ENCODE assay signal across 8 mouse cellular contexts in genomic region chr10:61838769-61839168, GRCm38 (mm10). TPM values are rescaled to one million over a fixed set of nuclear protein-coding genes. Genes with fewer than 3 reads are reported as not detected.
DNase-seq lines count a peak whose midpoint lies in the region; ATAC-seq lines count a peak whose summit lies in the region.

No protein-coding gene starts in this region.

- H3K4me3 ChIP-seq in hindbrain, embryonic 10.5 days = no peak overlapping the region
- H3K4me3 ChIP-seq in hindbrain, embryonic 13.5 days = no peak overlapping the region
- no peak overlapping the region for H3K4me3 ChIP-seq in midbrain, embryonic 10.5 days
- no peak overlapping the region for H3K4me3 ChIP-seq in stomach, embryonic 16.5 days (replicated peaks; ENCODE audit: low read length)

- H3K4me1 ChIP-seq in hindbrain, embryonic 10.5 days (replicated peaks) = peaks cover 6% of the 10 kb centered on the region; the same call in 1 of the 2 replicates
- H3K4me1 ChIP-seq in hindbrain, embryonic 13.5 days (replicated peaks) = 0 out of 2 replicates have a peak, but pooled peaks cover 10% of the 10 kb centered on the region
- H3K4me1 ChIP-seq in midbrain, embryonic 10.5 days = peaks cover 12% of the 10 kb centered on the region
- no peaks in the 10 kb centered on the region for H3K4me1 ChIP-seq in stomach, embryonic 16.5 days (ENCODE audit: control insufficient read depth, insufficient read depth, low read length)

- no peaks in the 10 kb centered on the region for H3K36me3 ChIP-seq in hindbrain, embryonic 10.5 days
- H3K36me3 ChIP-seq in hindbrain, embryonic 13.5 days = no peaks in the 10 kb centered on the region
- H3K36me3 ChIP-seq in midbrain, embryonic 10.5 days = no peaks in the 10 kb centered on the region
- no peaks in the 10 kb centered on the region for H3K36me3 ChIP-seq in stomach, embryonic 16.5 days (ENCODE audit: control insufficient read depth, insufficient read depth, low read length)

- no peak overlapping the region for H3K9ac ChIP-seq in hindbrain, embryonic 13.5 days
- no peak overlapping the region for H3K9ac ChIP-seq in stomach, embryonic 16.5 days (ENCODE audit: low read length)

- DNase-seq in hindbrain, embryonic 10.5 days (ENCODE audit: low spot score) = peak; percentile 74
- peak; percentile 65 for DNase-seq in adipocyte (ENCODE audit: low spot score)
- DNase-seq in embryo, embryonic 10.5 days (ENCODE audit: low spot score) = peak; percentile 94
- DNase-seq in heart, postnatal 36 days = peak; percentile 45
- peak; percentile 61 to 65 for DNase-seq in layer of hippocampus, postnatal 10 days (ENCODE audit: low spot score in 2 of 2)
- DNase-seq in midbrain, embryonic 10.5 days (ENCODE audit: low spot score) = peak; percentile 72

- intact Hi-C loops in heart, postnatal 36 days (cut with DNase I) = loop anchor here (1.0 to 5.0 kb wide), 3 partner anchors 142 to 344 kb away; no protein-coding TSS in a partner anchor

- H3K4me2 ChIP-seq in hindbrain, embryonic 13.5 days = no peak overlapping the region
- H3K4me2 ChIP-seq in stomach, embryonic 16.5 days (ENCODE audit: low read depth, low read length) = no peak overlapping the region

- 4% methylated on average over 6 of the region's 6 CpGs for WGBS in hindbrain, embryonic 10.5 days
- WGBS in hindbrain, embryonic 13.5 days = 3% methylated on average over 6 of the region's 6 CpGs
- 2% methylated on average over 6 of the region's 6 CpGs for WGBS in midbrain, embryonic 10.5 days
- WGBS in stomach, embryonic 16.5 days = under 1% methylated on average over 6 of the region's 6 CpGs

- H3K27ac ChIP-seq in hindbrain, embryonic 10.5 days = peak overlapping the region; percentile 59; the same call in 1 of the 2 replicates
- H3K27ac ChIP-seq in hindbrain, embryonic 13.5 days = no peak overlapping the region
- H3K27ac ChIP-seq in midbrain, embryonic 10.5 days (replicated peaks) = peak overlapping the region; percentile 52
- no peak overlapping the region for H3K27ac ChIP-seq in stomach, embryonic 16.5 days (ENCODE audit: low read length)

- H3K9me3 ChIP-seq in hindbrain, embryonic 10.5 days = no peaks in the 10 kb centered on the region
- no peaks in the 10 kb centered on the region for H3K9me3 ChIP-seq in hindbrain, embryonic 13.5 days
- no peaks in the 10 kb centered on the region for H3K9me3 ChIP-seq in midbrain, embryonic 10.5 days (replicated peaks)
- no peaks in the 10 kb centered on the region for H3K9me3 ChIP-seq in stomach, embryonic 16.5 days (replicated peaks; ENCODE audit: control insufficient read depth, low read length)

- ATAC-seq in hindbrain, embryonic 13.5 days (ENCODE audit: low FRiP score) = no peak
- ATAC-seq in stomach, embryonic 16.5 days (ENCODE audit: insufficient read depth, low FRiP score) = peak; percentile 61; the same call in 1 of the 2 replicates

- H3K27me3 ChIP-seq in hindbrain, embryonic 10.5 days (ENCODE audit: insufficient read depth, poor library complexity, severe bottlenecking) = peaks cover 14% of the 10 kb centered on the region
- peaks cover 7% of the 10 kb centered on the region for H3K27me3 ChIP-seq in hindbrain, embryonic 13.5 days
- peaks cover 11% of the 10 kb centered on the region; the same call in 1 of the 2 replicates for H3K27me3 ChIP-seq in midbrain, embryonic 10.5 days (ENCODE audit: low read depth, poor library complexity, severe bottlenecking)
- no peaks in the 10 kb centered on the region for H3K27me3 ChIP-seq in stomach, embryonic 16.5 days (ENCODE audit: control insufficient read depth, insufficient read depth, low read length)

RNA-seq across cellular contexts. Expression of gene H2afy2, which starts 54.8 kb away (rescaled TPM):
- 297 and 325 TPM in 2 replicates for polyA plus RNA-seq in hindbrain, embryonic 10.5 days (2016; fragmentation: Nextera tagmentation; extraction: Ambion mirVana)
- polyA plus RNA-seq in hindbrain, embryonic 13.5 days (2015; fragmentation: Nextera tagmentation; extraction: Ambion mirVana) = 334 and 351 TPM in 2 replicates
- 1 to 10 TPM; 3.6 to 5.7 TPM for total RNA-seq in heart, postnatal 36 days (2021)
- total RNA-seq in layer of hippocampus, postnatal 10 days (2021) = 10 to 100 TPM; 36.8 to 37.1 TPM
- polyA plus RNA-seq in midbrain, embryonic 10.5 days (2016; fragmentation: Nextera tagmentation; extraction: Ambion mirVana) = 309 and 330 TPM in 2 replicates
- polyA plus RNA-seq in stomach, embryonic 16.5 days (2015; fragmentation: Nextera tagmentation; extraction: Ambion mirVana) = 78.0 and 86.3 TPM in 2 replicates

Comparison
In these comparisons a context has a peak if more than half of its experiments do, and no peak if none do; other contexts are left out.
1. H3K27ac ChIP-seq: peak in hindbrain, embryonic 10.5 days (single experiment) and midbrain, embryonic 10.5 days (single experiment); none in hindbrain, embryonic 13.5 days (single experiment) and stomach, embryonic 16.5 days (single experiment).
2. Peak in every context shown above with its lines, with median percentiles within 50 percentile points of each other: DNase-seq.